Mouse (Mus musculus) hindbrain, embryonic 16.5 days (tissue): Measurements from ENCODE around the gene Rasal3. TPM values are rescaled to one million over a fixed set of nuclear protein-coding genes. Genes with fewer than 3 reads are reported as not detected.

Experiments used
- ATAC-seq: fragments of 200-750 bp; cut with Nextera tagmentation; 2 replicates; pipeline ENCODE4 v1.8.0; 2017; ENCODE audit warnings: moderate TSS enrichment, moderate library complexity
- H3K27ac ChIP-seq: fragments of 300-500 bp; sonication (generic); 2 replicates; pipeline ENCODE4 v1.5.1; 2014; ENCODE audit warnings: low read depth, mild to moderate bottlenecking, control low read depth, low read length, moderate library complexity
- H3K27me3 ChIP-seq: fragments of 300-500 bp; sonication (generic); replicated peaks from 2 replicates; pipeline ENCODE4 v1.6.1; 2014; ENCODE audit warnings: low read length; ENCODE audit not compliant: control insufficient read depth, insufficient read depth
- H3K36me3 ChIP-seq: fragments of 300-500 bp; sonication (generic); 2 replicates; pipeline ENCODE4 v1.6.1; 2014; ENCODE audit warnings: mild to moderate bottlenecking, low read length, moderate library complexity, mixed read lengths; ENCODE audit not compliant: control insufficient read depth, insufficient read depth
- H3K4me1 ChIP-seq: fragments of 300-500 bp; sonication (generic); 2 replicates; pipeline ENCODE4 v1.6.1; 2014; ENCODE audit warnings: low read depth, low read length; ENCODE audit not compliant: control insufficient read depth, insufficient read depth
- H3K4me2 ChIP-seq: fragments of 300-500 bp; sonication (generic); 2 replicates; pipeline ENCODE4 v1.6.1; 2014; ENCODE audit warnings: mild to moderate bottlenecking, low read length, control low read depth, moderate library complexity
- H3K4me3 ChIP-seq: fragments of 300-500 bp; sonication (generic); 2 replicates; pipeline ENCODE4 v1.5.1; 2014; ENCODE audit warnings: mild to moderate bottlenecking, low read length, control low read depth, moderate library complexity
- H3K9ac ChIP-seq: fragments of 300-500 bp; sonication (generic); 2 replicates; pipeline ENCODE4 v1.6.1; 2014; ENCODE audit warnings: low read depth, mild to moderate bottlenecking, control low read depth, low read length, moderate library complexity
- H3K9me3 ChIP-seq: fragments of 300-500 bp; sonication (generic); 2 replicates; pipeline ENCODE4 v1.6.1; 2014; ENCODE audit warnings: mild to moderate bottlenecking, low read length, moderate library complexity; ENCODE audit not compliant: control insufficient read depth
- WGBS: fragments of 180-500 bp; shearing (Covaris S2); extraction: QIAGEN DNeasy Blood & Tissue Kit; methylation state at CpG from one replicate; pipeline ENCODE4 v1.1.7; 2014; 5-methylcytosine and 5-hydroxymethylcytosine counted together
- polyA plus RNA-seq: library from polyadenylated mRNA; unstranded; fragments of >200 nt; fragmentation: Nextera tagmentation; extraction: Ambion mirVana; gene quantifications from 2 replicates; pipeline ENCODE4 v1.2.1, GENCODE M21; 2015

The Rasal3 gene
- polyA plus RNA-seq, result 0.98 and 1.0 TPM in 2 replicates

GRCm38 (mm10) chr17:32403417-32403816 lies at the start of gene Rasal3:
Rasal3 (minus strand) TSS chr17:32403583.
- no peak within 1 kb of the TSS for H3K27ac ChIP-seq
- no peak within 1 kb of the TSS for H3K9ac ChIP-seq
- no peaks in the 10 kb centered on the region for H3K4me1 ChIP-seq
- H3K9me3 ChIP-seq, result no peaks in the 10 kb centered on the region
- peaks cover 6% of the 10 kb centered on the region; the same call in 1 of the 2 replicates for H3K27me3 ChIP-seq
- ATAC-seq, result no peak
- H3K4me2 ChIP-seq, result no peak within 1 kb of the TSS
- 77% methylated on average over 8 of the region's 8 CpGs for WGBS
- no peak within 1 kb of the TSS for H3K4me3 ChIP-seq
- H3K36me3 ChIP-seq, result no peaks in the 10 kb centered on the region

- peak within 1 kb of the TSS; percentile 25; the same call in 1 of the 2 replicates for H3K9ac ChIP-seq
- no peaks in the 10 kb centered on the region for H3K36me3 ChIP-seq
- H3K27me3 ChIP-seq, result peaks cover 2% of the 10 kb centered on the region; the same call in 1 of the 2 replicates
- H3K27ac ChIP-seq, result no peak within 1 kb of the TSS
- no peak for ATAC-seq
- no peaks in the 10 kb centered on the region for H3K9me3 ChIP-seq
- WGBS, result 3% methylated on average over 19 of the region's 19 CpGs
- H3K4me3 ChIP-seq, result peak within 1 kb of the TSS; percentile 28
- peak within 1 kb of the TSS; percentile 65 for H3K4me2 ChIP-seq
- no peaks in the 10 kb centered on the region for H3K4me1 ChIP-seq
Measured at GRCm38 (mm10) chr17:32452482-32452881, 49.1 kb upstream of the Rasal3 start, which contains the start of gene Cyp4f39. Cyp4f39 (plus strand) TSS chr17:32452723.

- Histone ChIP-seq H3K4me1 (no peaks in the 10 kb centered on the region), H3K4me3 (no peak overlapping the region), H3K27ac (no peak overlapping the region), H3K27me3 (peaks cover 2% of the 10 kb centered on the region; the same call in 1 of the 2 replicates), H3K9ac (no peak overlapping the region), H3K36me3 (no peaks in the 10 kb centered on the region), H3K4me2 (no peak overlapping the region), H3K9me3 (no peaks in the 10 kb centered on the region)
- 56% methylated on average over 2 of the region's 2 CpGs for WGBS
- no peak for ATAC-seq
Measured at GRCm38 (mm10) chr17:32450844-32451537, 47.6 kb upstream of the Rasal3 start.

GRCm38 (mm10) chr17:32449042-32449441 lies 45.7 kb upstream of the Rasal3 start:
- WGBS, result 100% methylated on average over 1 of the region's 1 CpGs
- ATAC-seq, result no peak
- no peak overlapping the region for H3K9ac ChIP-seq

DNA sequence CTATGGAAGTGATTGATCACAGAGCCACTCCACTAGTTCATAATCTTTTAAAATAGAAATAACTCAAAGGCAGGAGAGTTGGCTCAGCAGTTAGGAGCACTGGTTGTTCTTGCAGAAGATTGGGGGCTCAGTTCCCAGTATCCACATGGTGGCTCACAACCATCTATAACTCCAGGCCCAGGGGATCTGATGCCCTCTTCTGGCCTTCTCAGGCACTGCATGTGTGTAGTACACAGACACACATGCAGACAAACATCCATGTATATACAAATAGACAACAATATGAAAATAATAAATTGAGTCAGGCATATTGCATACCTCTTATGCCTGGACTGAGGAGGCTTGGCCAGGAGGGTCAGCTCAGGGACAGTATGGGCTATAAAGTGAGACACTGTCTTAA lies 43.8 kb upstream of the Rasal3 start:
- H3K9me3 ChIP-seq, result no peaks in the 10 kb centered on the region
- H3K4me2 ChIP-seq, result no peak overlapping the region
- no peak overlapping the region for H3K4me3 ChIP-seq
- H3K27ac ChIP-seq, result no peak overlapping the region
- H3K36me3 ChIP-seq, result no peaks in the 10 kb centered on the region
- no peak for ATAC-seq
- H3K9ac ChIP-seq, result no peak overlapping the region
- no peaks in the 10 kb centered on the region for H3K4me1 ChIP-seq
- no peaks in the 10 kb centered on the region for H3K27me3 ChIP-seq

More at GRCm38 (mm10) chr17:32449042-32449441, 45.7 kb upstream of the Rasal3 start:
- Histone ChIP-seq H3K4me1 (no peaks in the 10 kb centered on the region), H3K36me3 (no peaks in the 10 kb centered on the region), H3K9me3 (no peaks in the 10 kb centered on the region), H3K4me3 (no peak overlapping the region), H3K27ac (no peak overlapping the region), H3K27me3 (peaks cover 2% of the 10 kb centered on the region; the same call in 1 of the 2 replicates), H3K4me2 (no peak overlapping the region)

DNA sequence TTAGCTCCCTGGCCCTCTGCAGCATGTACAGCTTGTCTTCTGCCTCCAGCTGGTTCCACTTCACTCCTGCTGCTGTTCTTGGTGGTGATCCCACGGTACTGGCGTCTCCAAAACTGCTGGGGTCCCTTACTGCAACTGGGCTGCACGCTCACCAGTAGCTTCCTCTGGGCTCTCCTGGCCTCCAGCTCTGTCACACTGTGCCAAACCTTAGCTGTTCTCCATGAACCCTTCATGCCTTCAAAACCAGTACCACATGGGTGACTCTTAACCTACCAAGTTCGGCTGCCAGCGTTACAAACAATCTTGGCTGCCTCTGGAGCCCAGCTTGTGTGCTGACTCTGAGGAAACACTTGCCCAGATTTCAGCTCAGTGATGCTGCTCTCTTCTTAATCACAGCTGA lies 41.6 kb upstream of the Rasal3 start:
- Histone ChIP-seq H3K27me3 (no peaks in the 10 kb centered on the region), H3K9ac (no peak overlapping the region), H3K9me3 (no peaks in the 10 kb centered on the region), H3K4me1 (no peaks in the 10 kb centered on the region), H3K4me2 (no peak overlapping the region), H3K4me3 (no peak overlapping the region), H3K27ac (no peak overlapping the region), H3K36me3 (no peaks in the 10 kb centered on the region)
- 83% methylated on average over 5 of the region's 5 CpGs for WGBS
- ATAC-seq, result no peak

- no peak overlapping the region for H3K9ac ChIP-seq
- no peak for ATAC-seq
- no peak overlapping the region for H3K27ac ChIP-seq
- H3K4me1 ChIP-seq, result no peaks in the 10 kb centered on the region
- no peaks in the 10 kb centered on the region for H3K9me3 ChIP-seq
- H3K4me3 ChIP-seq, result no peak overlapping the region
- WGBS, result 79% methylated on average over 6 of the region's 6 CpGs
- H3K4me2 ChIP-seq, result no peak overlapping the region
- H3K36me3 ChIP-seq, result no peaks in the 10 kb centered on the region
- H3K27me3 ChIP-seq, result no peaks in the 10 kb centered on the region
Measured at GRCm38 (mm10) chr17:32443245-32443644, 39.9 kb upstream of the Rasal3 start.

DNA sequence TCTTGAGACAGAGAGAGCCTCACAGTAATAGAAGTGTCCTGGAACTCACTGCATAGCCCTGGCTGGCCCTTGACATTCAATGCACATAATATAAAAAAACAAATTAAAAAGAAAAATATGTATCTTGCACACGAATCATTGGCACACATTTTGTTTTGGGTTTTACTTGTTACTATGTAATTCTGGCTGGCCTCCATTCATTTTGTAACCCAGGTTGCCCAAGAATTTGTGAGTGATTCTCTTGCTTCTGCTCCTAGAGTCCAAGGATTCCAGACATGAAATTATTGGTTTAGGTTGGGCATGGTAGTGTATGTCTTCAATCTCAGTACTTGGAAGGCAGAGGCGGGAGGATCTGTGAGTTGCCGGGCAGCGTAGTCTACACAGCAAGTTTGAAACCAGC lies 33.7 kb upstream of the Rasal3 start:
- 89% methylated on average over 4 of the region's 4 CpGs for WGBS

DNA sequence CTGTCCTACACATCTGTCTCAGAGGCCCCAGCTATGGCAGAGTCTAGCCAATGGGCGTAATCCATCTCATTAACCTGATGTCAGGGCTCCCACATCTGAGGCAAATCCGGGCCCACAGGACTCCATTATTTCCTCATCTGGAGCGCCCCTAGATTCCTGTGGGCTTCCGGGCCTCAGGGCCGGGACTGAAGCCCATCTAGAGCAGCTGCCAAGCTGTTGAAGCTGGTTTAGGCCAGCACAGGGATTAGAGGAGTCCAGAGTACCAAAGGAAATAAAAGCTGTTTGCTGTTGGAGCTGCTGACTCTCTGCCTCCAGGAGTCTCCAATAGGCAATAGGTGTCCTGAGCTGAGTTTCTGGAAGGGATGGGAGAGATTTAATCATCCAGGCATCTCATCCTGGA lies 31.8 kb upstream of the Rasal3 start:
- Histone ChIP-seq H3K9me3 (no peaks in the 10 kb centered on the region), H3K4me2 (no peak overlapping the region), H3K4me1 (no peaks in the 10 kb centered on the region), H3K27ac (no peak overlapping the region), H3K27me3 (no peaks in the 10 kb centered on the region), H3K9ac (no peak overlapping the region), H3K4me3 (no peak overlapping the region), H3K36me3 (no peaks in the 10 kb centered on the region)
- ATAC-seq, result no peak
- 68% methylated on average over 5 of the region's 5 CpGs for WGBS

More for the DNA sequence above, 33.7 kb upstream of the Rasal3 start:
- Histone ChIP-seq H3K4me1 (no peaks in the 10 kb centered on the region), H3K27ac (no peak overlapping the region), H3K9ac (no peak overlapping the region), H3K36me3 (no peaks in the 10 kb centered on the region), H3K4me2 (no peak overlapping the region), H3K4me3 (no peak overlapping the region), H3K9me3 (no peaks in the 10 kb centered on the region), H3K27me3 (no peaks in the 10 kb centered on the region)
- ATAC-seq, result no peak
